Mouse (Mus musculus) right cerebral cortex, postnatal 36 days (tissue): ENCODE measurements at regions not wholly inside any gene's neighbourhood (a gene's known extent, or its start where the extent isn't known, plus 50 kb on each side); places are given as distances from the start of the nearest gene placed in this dataset.

Experiments used
- DNase-seq, 2 experiments: peaks; one replicate each; pipeline ENCODE4 v3.0.0; 2022; ENCODE audit warnings: low spot score in 2 of 2, mixed read lengths in 1 of 2

DNA sequence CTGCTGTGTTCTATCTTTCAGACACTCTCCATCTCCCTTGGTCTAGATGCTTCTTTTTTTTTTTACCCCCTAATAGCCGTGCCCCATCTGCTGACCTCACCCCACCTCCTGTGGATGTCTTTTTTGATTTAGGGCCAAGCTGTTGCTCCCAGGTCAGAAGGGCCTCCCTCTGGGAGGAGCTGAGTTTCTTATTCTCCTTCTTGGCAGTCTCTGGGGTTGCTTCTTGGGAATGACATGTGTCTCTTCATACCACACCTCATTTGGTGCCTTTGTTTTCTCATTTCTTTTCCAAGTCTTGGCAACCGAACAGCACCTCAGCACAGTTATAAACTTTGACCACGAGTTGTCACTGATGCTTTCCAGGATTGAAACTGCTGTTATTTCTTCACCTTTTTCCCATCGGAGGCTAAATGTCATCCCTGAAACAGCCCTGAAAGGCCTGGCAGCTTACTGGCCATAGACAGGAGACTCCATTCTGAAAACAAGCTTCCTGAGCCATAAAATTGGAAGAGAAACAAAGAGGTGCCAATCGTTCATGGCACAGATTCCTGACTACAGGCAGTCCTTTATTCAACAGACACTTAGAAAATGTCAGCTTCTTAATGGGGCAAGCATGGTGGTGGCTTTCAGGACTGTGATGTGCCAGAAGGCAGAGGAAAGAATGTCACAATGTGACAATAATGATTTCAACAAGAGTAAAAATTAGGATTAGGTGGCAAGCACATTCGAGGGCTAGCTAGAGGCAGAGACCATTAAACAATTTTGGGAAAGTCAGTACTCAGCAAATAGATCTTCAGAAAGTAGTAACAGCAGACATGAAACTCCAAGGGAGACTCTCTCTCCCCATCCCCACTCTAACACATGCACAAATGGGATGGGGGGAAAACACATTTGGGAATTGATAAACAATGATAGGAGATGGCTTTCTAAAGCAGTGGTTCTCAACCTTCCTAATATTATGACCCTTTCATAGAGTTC lies 197.1 kb upstream of the Arrdc4 start:
- DNase-seq: no peak

GRCm38 (mm10) chr7:68930627-68931334 lies 181.7 kb upstream of the Arrdc4 start:
- no peak for DNase-seq

DNA sequence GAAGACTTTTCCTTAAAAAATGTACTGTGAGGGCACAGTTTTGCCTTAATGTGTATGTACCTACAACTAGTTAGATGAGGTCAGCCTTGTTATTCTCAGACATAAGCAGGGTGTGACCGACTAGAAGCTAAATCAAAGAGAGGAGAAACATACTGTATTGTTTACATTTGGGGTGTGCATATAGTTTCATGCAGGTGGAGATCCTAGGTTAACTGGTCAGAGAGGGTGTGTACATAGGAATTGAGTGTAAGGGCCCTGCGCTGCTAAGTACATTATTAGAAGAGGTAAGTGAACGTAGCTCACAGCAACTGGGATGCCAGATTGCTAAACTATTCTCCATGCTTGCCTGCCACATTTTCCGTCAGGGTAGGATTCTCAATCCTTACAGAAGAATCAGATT lies 180.6 kb upstream of the Arrdc4 start:
- no peak for DNase-seq

- DNase-seq: no peak
Observed at GRCm38 (mm10) chr7:68925640-68926039, 176.6 kb upstream of the Arrdc4 start.

DNA sequence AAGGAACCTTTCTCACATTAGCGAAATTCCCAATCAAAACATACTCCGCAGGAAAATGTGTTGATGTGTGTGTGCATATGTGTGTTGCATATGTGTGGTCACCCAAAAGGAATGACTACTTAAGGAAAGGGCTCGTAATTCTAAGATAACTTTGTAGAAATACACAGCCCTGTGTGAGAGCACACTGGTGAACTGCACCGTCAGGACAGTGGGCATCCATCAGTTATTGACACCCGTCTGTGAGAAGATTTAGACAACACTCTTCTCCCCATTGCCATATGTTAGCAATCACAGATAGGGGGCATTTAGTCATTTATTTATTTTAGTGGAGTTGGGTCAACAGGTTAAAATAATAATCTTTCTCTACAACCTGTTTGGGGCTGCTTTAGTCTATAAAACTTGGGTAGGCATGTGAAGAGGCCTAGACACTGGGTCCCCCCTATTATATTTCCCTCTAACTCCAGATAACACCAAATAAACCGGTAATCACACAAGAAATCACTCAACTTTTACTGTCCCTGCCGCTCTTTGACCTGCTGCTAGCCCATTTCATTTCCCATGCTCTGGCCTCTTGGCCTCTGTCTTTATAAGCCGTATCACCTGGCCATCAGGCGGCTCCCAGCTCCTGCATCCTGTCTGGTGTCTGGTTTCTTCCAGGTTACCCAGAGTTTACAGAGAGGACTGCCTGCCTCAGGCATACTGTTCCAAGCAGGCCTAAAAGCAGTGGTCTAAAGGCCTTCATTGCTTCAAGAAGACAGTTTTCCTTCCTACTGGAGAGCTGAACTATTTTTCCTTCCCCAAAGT lies 169.8 kb upstream of the Arrdc4 start:
- no peak for DNase-seq

DNA sequence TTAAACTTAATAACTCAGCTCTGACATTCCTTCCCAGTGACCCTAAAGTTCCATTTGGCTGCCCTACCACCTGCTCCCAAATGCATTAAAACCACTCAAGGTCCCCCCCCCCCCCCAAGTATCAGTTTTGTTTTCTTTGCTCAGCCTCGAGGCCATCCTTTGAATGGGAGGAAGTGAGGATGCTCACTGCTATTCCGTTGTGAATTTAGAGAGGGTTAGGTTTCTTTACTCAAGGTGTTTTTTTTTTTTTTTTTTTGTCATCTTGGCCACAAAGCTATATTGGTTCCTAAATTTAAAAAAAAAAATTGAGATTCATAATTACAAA lies 168.8 kb upstream of the Arrdc4 start:
- DNase-seq: no peak

DNA sequence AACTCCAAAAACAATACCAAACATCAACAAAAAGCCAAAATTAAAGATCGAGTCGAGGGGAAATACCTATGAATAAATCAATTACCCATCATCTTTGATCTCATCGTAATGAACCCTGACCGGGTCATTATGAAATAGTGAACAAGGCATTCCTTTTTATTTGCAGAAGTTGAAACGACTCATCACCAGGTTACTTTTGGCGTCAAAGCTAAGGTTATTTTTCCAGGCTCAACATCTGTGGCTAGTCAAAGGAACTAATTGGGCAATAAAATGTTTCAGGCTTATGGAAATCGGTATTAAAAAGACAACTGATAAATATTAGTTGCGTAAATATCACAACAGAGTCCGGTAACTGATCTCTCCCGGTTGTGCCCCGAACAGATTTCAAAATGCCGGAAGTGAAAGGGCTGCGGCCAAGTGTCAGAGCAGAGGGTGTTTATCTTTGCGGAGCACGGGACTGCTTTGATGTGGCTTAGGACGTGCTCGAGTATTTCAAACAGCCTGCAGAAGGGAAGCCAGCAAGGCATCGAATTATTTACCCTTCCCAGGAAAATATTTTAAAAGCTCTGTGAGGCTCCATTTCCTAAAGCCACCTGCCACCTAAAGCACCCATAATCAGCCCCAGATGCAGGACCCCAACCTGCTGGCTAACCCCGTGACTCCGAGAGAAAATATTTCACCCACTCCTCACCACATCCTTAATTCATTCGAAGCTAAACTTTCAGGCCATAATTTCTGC lies 168.3 kb upstream of the Arrdc4 start:
- no peak for DNase-seq

GRCm38 (mm10) chr7:68915976-68916375 lies 166.9 kb upstream of the Arrdc4 start:
- no peak for DNase-seq

DNA sequence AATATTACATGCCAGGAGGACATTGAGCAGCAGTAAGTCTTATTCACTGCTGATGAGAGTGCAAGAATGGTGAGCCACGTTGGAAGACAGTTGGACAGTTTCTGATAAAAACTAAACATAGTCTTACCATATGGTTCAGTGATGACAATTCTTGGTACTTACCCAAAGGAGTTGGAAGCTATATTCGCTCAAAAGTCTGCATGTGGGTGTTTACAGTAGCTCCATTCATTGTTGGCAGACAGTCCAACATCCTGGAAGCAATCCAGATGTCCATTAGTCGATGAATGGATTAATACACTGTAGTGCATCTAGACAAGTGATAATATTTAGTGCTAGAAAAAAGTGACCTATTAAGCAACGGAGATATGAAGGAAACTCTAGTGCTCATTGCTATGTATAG lies 165.3 kb upstream of the Arrdc4 start:
- DNase-seq: peak in 1 of 2 experiments; percentile 33

DNA sequence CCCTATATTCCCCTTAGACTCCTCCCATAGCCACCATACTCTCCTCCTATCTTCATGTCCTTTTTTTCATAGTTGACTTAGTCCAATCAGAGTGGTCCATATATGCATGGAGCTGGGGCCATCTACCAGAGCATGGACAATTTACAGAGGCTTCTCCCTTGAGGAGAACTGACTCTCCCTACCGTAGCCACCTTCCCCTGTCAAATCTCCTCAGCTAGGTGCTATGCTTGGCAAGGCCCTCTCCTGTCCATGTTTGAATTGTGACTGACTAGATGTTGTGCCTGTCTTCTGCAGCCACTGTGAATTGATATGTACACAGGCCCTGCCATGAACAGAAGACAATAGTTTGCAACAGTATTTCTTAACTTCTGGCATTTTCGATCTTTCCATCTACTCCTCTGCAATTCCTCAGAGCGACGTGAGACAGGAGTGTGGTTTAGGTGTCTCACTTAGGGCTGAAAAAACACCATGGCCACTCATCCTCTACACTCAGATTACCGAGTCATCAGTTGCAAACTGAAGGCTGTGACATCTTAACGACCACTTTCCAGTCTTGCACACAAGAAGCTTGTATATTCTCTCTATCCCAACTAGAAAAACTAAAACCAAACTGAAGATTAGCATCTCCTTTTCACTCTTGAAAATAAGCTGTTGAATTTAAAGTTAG lies 163.1 kb upstream of the Arrdc4 start:
- no peak for DNase-seq

- no peak for DNase-seq
Observed at GRCm38 (mm10) chr7:68911562-68911961, 162.5 kb upstream of the Arrdc4 start.

DNA sequence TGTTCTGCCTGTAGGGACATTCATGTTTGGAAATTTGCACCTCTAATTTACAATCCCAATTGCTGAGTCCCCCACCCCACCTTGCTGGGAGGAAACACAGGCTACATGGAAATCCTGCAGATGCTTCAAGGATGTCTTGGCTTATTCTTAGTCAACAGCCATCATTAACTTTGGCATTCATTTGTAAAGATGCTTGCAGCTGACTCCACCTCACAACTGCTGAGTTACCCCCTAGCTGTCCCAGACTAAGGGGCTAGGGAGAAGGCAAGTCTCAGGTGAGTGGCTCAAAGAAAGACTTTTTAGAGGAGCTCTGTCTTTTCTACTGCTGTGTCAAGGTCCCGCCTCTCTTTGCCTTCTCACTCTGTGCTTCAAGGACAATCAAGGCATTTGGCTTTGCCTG lies 160.7 kb upstream of the Arrdc4 start:
- no peak for DNase-seq

GRCm38 (mm10) chr7:68908401-68908834 lies 159.4 kb upstream of the Arrdc4 start:
- DNase-seq: peak; percentile 11 to 20

DNA sequence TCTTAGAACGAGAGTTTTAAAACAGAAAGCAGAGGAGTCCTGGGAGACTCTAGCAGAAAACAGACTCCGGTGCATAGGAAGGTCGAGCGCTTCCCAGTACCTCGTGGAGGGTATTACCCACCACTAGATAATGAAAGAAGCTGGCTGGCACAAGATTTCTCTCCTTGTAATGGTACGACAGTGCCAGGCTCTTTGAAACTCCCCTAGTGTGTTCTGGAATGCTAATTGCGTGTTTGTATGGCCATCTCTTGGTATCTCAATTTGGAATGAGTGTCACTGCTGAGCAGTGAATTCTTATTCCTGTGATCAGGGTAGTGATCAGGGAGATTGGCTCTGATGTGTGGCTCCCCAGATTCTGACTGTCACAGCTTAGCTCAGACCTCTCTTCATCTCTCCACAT lies 158.8 kb upstream of the Arrdc4 start:
- DNase-seq: no peak

DNA sequence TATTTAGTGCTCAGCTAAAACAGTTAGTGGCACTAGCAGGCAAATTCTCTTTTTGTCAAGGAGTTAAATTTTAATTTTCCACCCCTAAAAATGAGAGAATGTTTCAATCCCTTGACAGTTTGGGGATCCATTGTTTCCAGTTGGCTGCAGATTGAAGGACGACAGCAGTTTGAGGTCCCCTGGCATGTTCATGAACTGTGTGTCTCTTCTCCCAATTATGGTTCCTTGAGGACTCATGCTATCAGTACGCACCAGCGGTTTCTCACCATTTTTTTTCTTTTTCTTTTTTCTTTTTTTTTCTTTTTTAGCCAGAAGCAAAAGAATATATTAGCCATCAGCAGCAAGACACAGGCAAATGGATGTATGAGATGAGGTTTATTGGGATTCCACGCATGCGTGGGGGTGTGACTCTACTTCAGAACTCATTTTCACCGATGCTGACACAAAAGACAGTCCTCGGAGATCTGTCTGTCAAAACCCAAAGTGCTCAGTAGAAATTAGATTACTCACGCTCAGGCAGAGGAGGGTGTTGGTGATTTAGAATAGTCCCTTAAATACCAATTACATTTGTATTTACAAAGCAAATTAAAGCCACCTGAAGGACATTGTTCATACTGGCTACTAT lies 157.8 kb upstream of the Arrdc4 start:
- peak in 1 of 2 experiments; percentile 5 for DNase-seq

DNA sequence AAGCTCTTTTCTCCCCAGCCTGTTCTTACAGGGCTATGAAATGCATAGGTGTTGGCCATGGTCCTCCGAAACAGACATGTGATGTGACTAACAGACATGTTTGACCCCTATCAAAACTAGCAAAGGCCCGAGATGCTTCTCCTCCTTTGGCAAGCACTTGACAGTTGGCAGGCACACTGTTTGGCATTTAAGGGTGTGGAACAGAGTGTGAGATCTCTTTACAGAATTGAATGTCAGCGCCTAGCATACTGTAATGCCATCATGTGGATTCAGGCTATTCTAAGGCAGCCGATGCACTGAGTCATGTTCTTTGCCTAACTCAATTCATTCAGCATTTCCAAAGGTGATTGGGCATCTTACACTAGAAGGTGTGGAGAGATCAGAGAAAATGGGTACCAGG lies 156.8 kb upstream of the Arrdc4 start:
- DNase-seq: peak; percentile 4 to 7

GRCm38 (mm10) chr7:68886173-68886572 lies 137.1 kb upstream of the Arrdc4 start:
- no peak for DNase-seq

DNA sequence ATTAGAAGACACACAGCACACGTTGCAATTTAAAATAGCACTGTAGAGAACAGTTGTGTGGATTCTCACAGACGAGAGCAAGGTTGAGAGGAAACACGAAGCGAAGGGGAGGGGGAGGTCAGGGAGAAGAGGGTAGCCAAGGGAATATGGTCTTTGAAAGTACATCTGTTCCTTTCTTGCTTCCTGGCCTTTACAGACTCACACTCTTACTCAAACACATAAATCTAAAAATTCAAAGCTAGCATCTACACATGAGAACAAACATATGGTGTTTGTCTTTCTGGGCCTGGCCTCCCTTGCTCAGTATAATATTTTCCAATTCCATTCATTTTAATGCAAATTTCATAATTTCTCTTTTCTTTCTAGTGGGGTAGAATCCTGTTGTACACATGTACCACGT lies 124.0 kb upstream of the Arrdc4 start:
- DNase-seq: no peak

DNA sequence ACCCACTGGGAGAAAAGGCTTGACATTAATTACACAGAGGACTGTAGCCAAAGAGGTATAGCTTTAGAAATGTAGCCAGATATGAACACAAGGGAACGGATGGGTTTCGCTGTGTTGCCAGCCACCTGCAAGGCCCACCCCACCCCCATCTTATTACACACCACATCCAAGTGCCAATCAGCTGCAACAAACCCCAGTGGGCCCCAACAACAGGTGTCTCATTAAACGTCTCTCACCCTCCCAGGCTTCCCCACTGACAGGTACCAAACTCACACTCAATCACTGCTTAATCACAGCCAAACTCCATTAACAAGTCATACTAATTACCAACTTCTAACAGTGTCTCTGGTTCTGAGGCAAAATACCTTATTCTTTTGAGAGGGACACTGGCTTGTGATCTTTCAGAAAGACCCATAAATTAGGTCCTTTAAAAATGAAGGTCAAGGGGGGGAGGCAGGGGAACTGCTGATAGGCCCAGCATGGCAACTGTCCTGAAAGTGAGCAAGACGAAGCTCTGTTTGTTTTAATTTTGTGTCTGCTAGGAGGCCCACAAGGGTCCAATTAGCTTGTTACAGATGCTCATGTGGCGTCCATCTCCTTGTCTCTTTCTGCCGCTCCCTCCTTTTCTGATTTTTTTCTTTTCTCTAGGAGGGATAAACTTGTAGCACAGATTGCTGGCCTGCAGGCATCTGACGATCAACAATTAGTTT lies 115.4 kb upstream of the Arrdc4 start:
- DNase-seq: no peak
